Mouse (Mus musculus) C2C12 (cell line): Measurements from ENCODE around the gene Ccdc92. TPM values are rescaled to one million over a fixed set of nuclear protein-coding genes. Genes with fewer than 3 reads are reported as not detected.
A peak's percentile ranks its signal among the peaks of the same experiment; 100 is the strongest.

Experiments
- H3K27me3 ChIP-seq: one replicate; pipeline ENCODE4 v1.6.1; 2011; ENCODE audit not compliant: control insufficient read depth, insufficient read depth, insufficient read length
- H3K36me3 ChIP-seq: one replicate; pipeline ENCODE4 v1.6.1; 2011; ENCODE audit not compliant: control insufficient read depth, insufficient read depth
- H3K4me3 ChIP-seq: one replicate; pipeline ENCODE4 v1.5.1; 2011; ENCODE audit warnings: mild to moderate bottlenecking, control low read depth; ENCODE audit not compliant: poor library complexity, insufficient read depth, severe bottlenecking
- H3K79me2 ChIP-seq: one replicate; pipeline ENCODE4 v1.6.1; 2011; ENCODE audit not compliant: control insufficient read depth, insufficient read depth
- H3K79me3 ChIP-seq: one replicate; pipeline ENCODE4 v1.6.1; 2011; ENCODE audit warnings: low read depth, control low read depth
- H3ac ChIP-seq: one replicate; pipeline ENCODE3; 2011; ENCODE audit warnings: low read depth; ENCODE audit not compliant: control insufficient read depth, insufficient read length
- CEBPB ChIP-seq: IDR thresholded peaks from one replicate; pipeline ENCODE4 v1.6.1; 2011; ENCODE audit warnings: low read depth, mild to moderate bottlenecking, control low read depth, moderate library complexity
- CTCF ChIP-seq: IDR thresholded peaks from one replicate; pipeline ENCODE4 v1.5.1; 2011; ENCODE audit not compliant: control insufficient read depth, insufficient read depth, insufficient read length
- FOSL1 ChIP-seq: IDR thresholded peaks from one replicate; pipeline ENCODE4 v1.8.0; 2011; ENCODE audit warnings: mild to moderate bottlenecking, low read length; ENCODE audit not compliant: poor library complexity, insufficient read depth, severe bottlenecking
- MAX ChIP-seq: IDR thresholded peaks from one replicate; pipeline ENCODE4 v1.6.1; 2011; ENCODE audit warnings: mild to moderate bottlenecking, control low read depth
- MYOD1 ChIP-seq: IDR thresholded peaks from one replicate; pipeline ENCODE4 v1.6.1; 2011; ENCODE audit warnings: low read depth; ENCODE audit not compliant: control insufficient read depth, insufficient read length
- MYOG ChIP-seq: IDR thresholded peaks from one replicate; pipeline ENCODE4 v1.6.1; 2011; ENCODE audit not compliant: control insufficient read depth, insufficient read length; ENCODE audit errors: extremely low read depth
- USF1 ChIP-seq: IDR thresholded peaks from one replicate; pipeline ENCODE4 v1.6.1; 2011; ENCODE audit warnings: low read depth, mild to moderate bottlenecking, control low read depth, moderate library complexity
- polyA plus RNA-seq: library from polyadenylated mRNA; unstranded; fragments of >200 nt; fragmentation: generic; extraction: Trizol; gene quantifications from one replicate; pipeline ENCODE4 v1.2.1, GENCODE M21; 2012; ENCODE audit warnings: missing spikeins

Ccdc92 gene
- polyA plus RNA-seq, 1 experiment = 12.2 TPM

DNA sequence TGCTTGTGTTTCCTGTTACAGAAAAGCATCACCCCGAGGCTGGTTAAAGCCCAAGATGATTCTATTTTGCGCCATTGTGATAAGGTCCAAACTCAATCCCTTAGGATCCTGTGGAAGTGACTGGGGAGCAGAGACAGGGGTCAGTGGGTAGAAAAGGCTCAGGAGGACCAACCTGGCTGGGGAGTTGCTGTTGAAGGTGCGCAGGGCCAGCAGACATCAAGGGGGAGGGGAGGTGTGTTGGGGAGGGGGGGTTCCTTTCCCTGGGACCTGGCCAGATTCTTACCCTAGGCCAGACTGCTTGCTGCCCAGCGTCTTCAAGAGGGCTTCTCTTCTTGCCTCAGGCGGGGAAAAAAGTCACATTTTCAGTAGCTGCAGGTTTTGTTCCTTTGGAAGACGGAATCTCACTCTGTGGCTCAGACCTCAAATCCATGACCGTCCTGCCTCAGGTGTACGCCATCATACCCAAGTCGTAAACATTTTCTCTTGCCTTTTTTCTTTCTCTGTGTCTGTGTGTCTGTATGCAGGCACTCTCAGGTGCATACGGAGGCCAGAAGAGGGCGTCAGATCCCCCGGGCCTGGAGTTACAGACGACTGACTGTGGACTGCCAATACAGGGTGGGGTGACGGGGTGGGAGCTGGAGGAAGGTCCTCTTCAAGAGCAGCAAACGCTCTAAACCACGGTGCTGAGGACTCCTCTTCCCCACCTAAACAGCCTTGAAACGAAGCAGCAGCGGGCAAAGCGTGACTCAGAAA lies 38.7 kb upstream of the Ccdc92 start:
- Histone ChIP-seq H3ac (no peak overlapping the region), H3K27me3 (no peaks in the 10 kb centered on the region)
- no peak for TF ChIP-seq MYOG
- no peak for TF ChIP-seq USF1
- TF ChIP-seq CTCF = no peak
- TF ChIP-seq MYOD1 = no peak
- TF ChIP-seq MAX = no peak
- no peak for TF ChIP-seq FOSL1
- no peak for TF ChIP-seq CEBPB

DNA sequence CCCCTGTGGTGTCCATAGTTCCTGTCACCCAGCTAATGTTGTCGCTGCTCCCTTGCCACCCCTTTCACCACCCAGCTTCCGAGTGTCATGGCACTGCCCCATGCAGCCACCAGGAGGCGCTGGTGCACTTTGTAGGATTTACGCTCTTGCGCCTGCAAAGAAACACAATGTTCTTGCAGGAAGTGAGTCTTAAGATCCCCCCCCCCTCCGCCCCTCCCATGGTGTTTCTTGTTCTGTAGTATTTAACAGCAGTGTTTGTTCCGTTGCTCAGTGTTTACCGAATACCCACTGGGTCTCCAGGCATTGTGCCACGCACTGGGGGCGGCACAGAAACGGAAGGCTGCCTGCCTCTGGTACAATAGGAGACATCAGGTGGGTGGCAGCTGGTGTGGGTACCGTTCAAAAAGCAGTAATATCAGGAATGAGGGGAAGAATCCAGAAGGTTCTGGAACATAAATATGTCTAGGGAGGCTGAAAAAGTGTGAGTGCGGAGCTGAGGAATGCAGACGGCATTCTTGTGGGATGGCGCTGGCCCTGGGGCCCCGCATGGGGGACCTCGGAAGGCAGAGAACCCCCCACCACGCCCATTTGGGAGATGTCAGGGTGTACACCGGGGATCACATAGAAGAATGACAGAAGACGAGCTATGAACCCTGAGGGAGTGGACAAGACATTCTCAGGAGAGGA lies 37.9 kb upstream of the Ccdc92 start:
- Histone ChIP-seq H3ac (no peak overlapping the region), H3K36me3 (no peaks in the 10 kb centered on the region), H3K4me3 (no peak overlapping the region), H3K27me3 (no peaks in the 10 kb centered on the region), H3K79me2 (no peaks in the 10 kb centered on the region), H3K79me3 (no peaks in the 10 kb centered on the region)
- TF ChIP-seq CTCF = peak; percentile 95
- no peak for TF ChIP-seq FOSL1
- TF ChIP-seq USF1 = no peak
- TF ChIP-seq MYOG = no peak
- TF ChIP-seq MYOD1 = no peak

More for the DNA sequence above, 38.7 kb upstream of the Ccdc92 start:
- Histone ChIP-seq H3K79me2 (no peaks in the 10 kb centered on the region), H3K36me3 (no peaks in the 10 kb centered on the region), H3K4me3 (no peak overlapping the region), H3K79me3 (no peaks in the 10 kb centered on the region)

DNA sequence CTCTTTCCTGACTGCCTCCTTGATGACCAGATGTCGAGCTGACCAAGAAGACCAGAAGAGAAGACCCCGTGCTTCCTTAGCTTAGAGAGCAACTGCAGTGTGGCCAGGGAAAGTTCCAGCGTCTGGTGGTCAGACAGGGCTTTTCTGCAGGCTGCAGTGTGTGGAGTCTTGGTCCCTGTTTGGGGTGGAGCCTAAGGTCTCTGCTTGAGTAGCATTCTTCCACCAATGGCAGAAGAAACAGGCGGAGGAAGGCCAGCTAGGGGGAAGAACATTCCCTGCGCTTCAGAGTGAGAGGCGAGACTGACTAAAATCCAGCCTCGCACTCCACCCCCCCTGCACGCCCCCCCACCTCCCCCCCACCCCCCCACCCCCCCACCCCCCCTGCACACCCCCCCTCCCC lies 33.9 kb upstream of the Ccdc92 start:
- no peak overlapping the region for H3K4me3 ChIP-seq
- H3K36me3 ChIP-seq = no peaks in the 10 kb centered on the region
- no peak for TF ChIP-seq CEBPB
- no peak overlapping the region for H3ac ChIP-seq
- H3K79me3 ChIP-seq = no peaks in the 10 kb centered on the region
- H3K79me2 ChIP-seq = no peaks in the 10 kb centered on the region
- H3K27me3 ChIP-seq = no peaks in the 10 kb centered on the region

DNA sequence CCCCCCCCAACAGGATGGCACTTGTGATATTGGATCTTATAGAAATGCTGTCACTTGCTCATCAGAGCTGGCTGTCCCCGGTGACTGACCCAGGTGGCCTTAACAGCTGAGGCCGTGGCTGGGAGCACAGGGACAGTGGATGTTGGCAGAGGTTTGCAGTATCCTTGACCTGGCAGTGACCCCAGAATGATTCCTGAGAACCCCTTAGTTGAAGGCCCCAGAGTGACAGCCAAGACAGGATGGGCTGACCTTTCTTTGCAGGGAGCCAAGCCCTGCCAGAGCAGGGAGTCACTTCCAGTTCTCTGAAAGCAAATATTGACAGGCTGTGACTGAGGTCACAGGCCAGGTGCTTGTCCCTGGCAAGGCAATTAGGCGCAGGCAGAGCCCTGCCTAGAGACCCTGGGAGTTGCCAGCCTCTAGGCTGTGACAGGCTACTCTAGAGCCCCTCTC lies 29.7 kb upstream of the Ccdc92 start:
- no peak overlapping the region for H3K4me3 ChIP-seq
- peaks cover 16% of the 10 kb centered on the region for H3K36me3 ChIP-seq
- H3K27me3 ChIP-seq = no peaks in the 10 kb centered on the region
- no peaks in the 10 kb centered on the region for H3K79me2 ChIP-seq
- TF ChIP-seq CEBPB (no peak), MYOG (no peak), USF1 (no peak), FOSL1 (no peak), MYOD1 (no peak), CTCF (no peak), MAX (no peak)
- H3ac ChIP-seq = no peak overlapping the region
- H3K79me3 ChIP-seq = no peaks in the 10 kb centered on the region

DNA sequence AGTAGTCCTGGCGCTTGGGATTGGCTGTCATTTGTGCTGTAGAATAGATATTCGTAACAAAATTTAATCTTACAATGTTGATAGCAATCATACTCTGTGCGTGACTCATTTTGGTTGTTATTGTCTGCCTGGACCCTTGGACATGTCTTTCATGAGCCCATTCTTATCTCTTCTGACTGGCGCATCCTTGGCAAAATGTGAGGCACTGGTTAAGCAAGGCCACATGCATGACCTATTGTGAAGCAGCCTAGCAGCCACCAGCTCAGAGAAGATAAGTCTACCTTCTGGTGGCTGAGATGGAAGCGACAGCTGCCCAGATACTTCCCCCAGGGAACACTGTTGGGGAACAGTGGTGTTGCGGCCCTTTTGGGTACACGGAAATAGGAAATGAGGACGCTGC lies 26.4 kb upstream of the Ccdc92 start:
- H3K79me2 ChIP-seq = no peaks in the 10 kb centered on the region
- peaks cover 2% of the 10 kb centered on the region for H3K79me3 ChIP-seq
- no peak for TF ChIP-seq CEBPB
- no peak for TF ChIP-seq MAX
- no peak for TF ChIP-seq CTCF
- TF ChIP-seq MYOD1 = no peak
- no peak for TF ChIP-seq MYOG
- TF ChIP-seq FOSL1 = no peak
- TF ChIP-seq USF1 = no peak
- no peaks in the 10 kb centered on the region for H3K27me3 ChIP-seq
- no peak overlapping the region for H3K4me3 ChIP-seq
- H3K36me3 ChIP-seq = peaks cover 44% of the 10 kb centered on the region
- no peak overlapping the region for H3ac ChIP-seq
